21 mouse cellular contexts compared by ENCODE assay signal in genomic region chr6:100091815-100092214, GRCm38 (mm10).
A peak's percentile ranks its signal among the peaks of the same experiment; 100 is the strongest.
DNase-seq lines count a peak whose midpoint lies in the region; ATAC-seq and TF ChIP-seq lines count a peak whose summit lies in the region.
"Had no signal": no experiment of that assay in that cellular context is flagged by ENCODE, and none has a peak within 500 bp of the region (broad histone marks: within the 10 kb centered on the region; RNA-seq: fewer than 3 reads in every experiment).

No protein-coding gene starts in this region.

- WGBS in lung, embryonic 15.5 days, result 30% methylated on average over 3 of the region's 3 CpGs
- WGBS in lung, postnatal 0 days, result 34% methylated on average over 3 of the region's 3 CpGs

- H3K9me3 ChIP-seq in lung, embryonic 15.5 days, result no peaks in the 10 kb centered on the region
- no peaks in the 10 kb centered on the region for H3K9me3 ChIP-seq in lung, postnatal 0 days (ENCODE audit: low read length)
- H3K9me3 ChIP-seq: embryonic facial prominence, embryonic 13.5 days; embryonic facial prominence, embryonic 15.5 days; forebrain, embryonic 10.5 days; forebrain, embryonic 12.5 days had no signal

- ATAC-seq in lung, embryonic 15.5 days (ENCODE audit: borderline replicate concordance, extremely low read depth, low FRiP score, low TSS enrichment), result peak; percentile 32; the same call in 1 of the 2 replicates
- ATAC-seq in lung, postnatal 0 days, result peak; percentile 30; the same call in 1 of the 2 replicates
- ATAC-seq: forebrain, embryonic 14.5 days; forebrain, embryonic 16.5 days had no signal

- no peak for TF ChIP-seq EP300 in lung, postnatal 0 days (IDR thresholded peaks at IDR 0.05)

- H3K36me3 ChIP-seq in lung, embryonic 15.5 days, result no peaks in the 10 kb centered on the region
- no peaks in the 10 kb centered on the region for H3K36me3 ChIP-seq in lung, postnatal 0 days (ENCODE audit: insufficient read depth, low read length)
- H3K36me3 ChIP-seq: embryonic facial prominence, embryonic 13.5 days; embryonic facial prominence, embryonic 15.5 days; forebrain, embryonic 10.5 days; forebrain, embryonic 12.5 days had no signal

- no peak overlapping the region for H3K4me2 ChIP-seq in lung, embryonic 15.5 days
- H3K4me2 ChIP-seq in lung, postnatal 0 days (replicated peaks; ENCODE audit: low read depth, low read length), result no peak overlapping the region
- H3K4me2 ChIP-seq: embryonic facial prominence, embryonic 13.5 days; embryonic facial prominence, embryonic 15.5 days; forebrain, embryonic 12.5 days had no signal

- H3K4me3 ChIP-seq in lung, embryonic 15.5 days, result no peak overlapping the region
- H3K4me3 ChIP-seq in lung, postnatal 0 days (ENCODE audit: low read depth, low read length), result no peak overlapping the region
- H3K4me3 ChIP-seq: embryonic facial prominence, embryonic 13.5 days; embryonic facial prominence, embryonic 15.5 days; erythroblast, embryonic 14.5 days; forebrain, embryonic 10.5 days; forebrain, embryonic 12.5 days had no signal

- no peak overlapping the region for H3K27ac ChIP-seq in lung, embryonic 15.5 days
- H3K27ac ChIP-seq in lung, postnatal 0 days (ENCODE audit: low read length), result no peak overlapping the region
- H3K27ac ChIP-seq: embryonic facial prominence, embryonic 13.5 days; embryonic facial prominence, embryonic 15.5 days; forebrain, embryonic 10.5 days; forebrain, embryonic 12.5 days had no signal

- H3K4me1 ChIP-seq in lung, embryonic 15.5 days, result no peaks in the 10 kb centered on the region
- no peaks in the 10 kb centered on the region for H3K4me1 ChIP-seq in lung, postnatal 0 days (ENCODE audit: insufficient read depth, low read depth, low read length)
- H3K4me1 ChIP-seq: forebrain, embryonic 10.5 days; forebrain, embryonic 12.5 days had no signal

- TF ChIP-seq CTCF in lung, postnatal 0 days (IDR thresholded peaks at IDR 0.05), result no peak

- DNase-seq in lung, postnatal 36 days, result no peak
- DNase-seq in lung, postnatal 0 days (ENCODE audit: low spot score), result no peak
- no peak for DNase-seq in lung, postnatal 14 days
- DNase-seq: adrenal gland, adult 2 months; adrenal gland, postnatal 10 days; adrenal gland, postnatal 25 days; cerebellum, adult 11 months; cerebellum, adult 18-20 months; cerebellum, adult 8-10 months; cerebellum, adult 9-11 months; cerebellum, postnatal 14 days; cerebellum, postnatal 36 days; embryo, embryonic 11 days had no signal

- no peak overlapping the region for H3K9ac ChIP-seq in lung, embryonic 15.5 days
- no peak overlapping the region for H3K9ac ChIP-seq in lung, postnatal 0 days (replicated peaks; ENCODE audit: low read depth)
- H3K9ac ChIP-seq: embryonic facial prominence, embryonic 13.5 days; embryonic facial prominence, embryonic 15.5 days; forebrain, embryonic 12.5 days had no signal

- no peaks in the 10 kb centered on the region for H3K27me3 ChIP-seq in lung, embryonic 15.5 days
- H3K27me3 ChIP-seq in lung, postnatal 0 days (replicated peaks; ENCODE audit: insufficient read depth, low read length), result no peaks in the 10 kb centered on the region
- H3K27me3 ChIP-seq: embryonic facial prominence, embryonic 13.5 days; forebrain, embryonic 12.5 days had no signal
